Mouse (Mus musculus): ENCODE measurements around the gene Clmn.

Clmn gene

GRCm38 (mm10) chr12:104813762-104814161, 51.1 kb downstream of the Clmn start:
- no peak for DNase-seq (ENCODE audit: low spot score)

DNA sequence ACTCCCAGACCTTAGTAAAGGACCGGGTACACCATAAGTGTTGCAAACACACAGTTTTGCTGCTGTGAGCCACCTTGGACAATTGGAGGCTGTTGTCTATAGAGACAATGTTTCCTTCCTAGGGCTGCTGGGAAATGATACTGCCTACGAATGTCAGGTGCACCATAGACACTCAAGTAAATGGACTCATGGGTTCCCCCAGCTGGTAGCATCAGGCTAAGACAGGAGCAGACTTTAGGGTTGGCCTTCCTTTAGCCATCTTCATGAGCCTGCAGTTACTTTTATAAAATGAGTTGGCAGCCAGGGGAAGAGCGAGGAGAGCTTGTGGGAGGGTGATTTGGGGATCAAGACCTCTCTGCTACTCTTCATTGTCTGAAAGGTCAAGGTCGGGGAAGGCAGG, 52.2 kb downstream of the Clmn start:
- no peak for DNase-seq (ENCODE audit: low spot score)

GRCm38 (mm10) chr12:104810923-104811443, 53.9 kb downstream of the Clmn start:
- DNase-seq (ENCODE audit: low spot score), result no peak

- no peak for DNase-seq (ENCODE audit: low spot score)
Measured at GRCm38 (mm10) chr12:104808421-104809067, 56.3 kb downstream of the Clmn start.

- no peak for DNase-seq (ENCODE audit: low spot score)
Measured at GRCm38 (mm10) chr12:104806680-104807375, 58.0 kb downstream of the Clmn start.

- no peak for DNase-seq (ENCODE audit: low spot score)
Measured at GRCm38 (mm10) chr12:104801494-104802260, 63.2 kb downstream of the Clmn start.

GRCm38 (mm10) chr12:104799365-104799764, 65.5 kb downstream of the Clmn start:
- no peak for DNase-seq (ENCODE audit: low spot score)

GRCm38 (mm10) chr12:104797905-104798304, 67.0 kb downstream of the Clmn start:
- no peak for DNase-seq (ENCODE audit: low spot score)

- no peak for DNase-seq (ENCODE audit: low spot score)
Measured at GRCm38 (mm10) chr12:104796635-104797378, 68.1 kb downstream of the Clmn start.

GRCm38 (mm10) chr12:104794957-104795356, 69.9 kb downstream of the Clmn start:
- DNase-seq (ENCODE audit: low spot score), result no peak

GRCm38 (mm10) chr12:104793486-104793885, 71.4 kb downstream of the Clmn start:
- DNase-seq (ENCODE audit: low spot score), result no peak

DNA sequence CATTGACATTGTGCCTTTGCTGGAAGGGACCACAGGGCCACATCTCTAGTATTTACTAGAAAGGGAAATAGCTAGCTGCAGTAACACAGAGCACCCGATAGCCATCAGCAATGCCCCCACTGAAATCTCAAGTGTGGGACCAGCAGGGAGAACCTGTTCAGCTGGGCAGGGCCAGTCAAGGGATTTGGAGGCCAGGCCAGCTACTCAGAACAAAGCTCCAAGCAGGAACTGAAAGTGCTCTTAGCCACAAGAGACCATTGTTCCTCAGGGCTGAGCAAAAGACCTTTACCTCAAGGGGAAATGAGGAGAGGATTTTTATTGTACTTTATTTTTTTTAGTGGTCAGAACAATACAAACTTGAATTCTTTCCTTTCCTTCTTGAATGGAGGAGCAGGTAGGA, 87.3 kb downstream of the Clmn start:
- DNase-seq (ENCODE audit: low spot score), result peak; percentile 18

- DNase-seq (ENCODE audit: low spot score), result no peak
Measured at GRCm38 (mm10) chr12:104771941-104772340, 92.9 kb downstream of the Clmn start.

GRCm38 (mm10) chr12:104769201-104769785, 95.6 kb downstream of the Clmn start:
- no peak for DNase-seq (ENCODE audit: low spot score)

DNA sequence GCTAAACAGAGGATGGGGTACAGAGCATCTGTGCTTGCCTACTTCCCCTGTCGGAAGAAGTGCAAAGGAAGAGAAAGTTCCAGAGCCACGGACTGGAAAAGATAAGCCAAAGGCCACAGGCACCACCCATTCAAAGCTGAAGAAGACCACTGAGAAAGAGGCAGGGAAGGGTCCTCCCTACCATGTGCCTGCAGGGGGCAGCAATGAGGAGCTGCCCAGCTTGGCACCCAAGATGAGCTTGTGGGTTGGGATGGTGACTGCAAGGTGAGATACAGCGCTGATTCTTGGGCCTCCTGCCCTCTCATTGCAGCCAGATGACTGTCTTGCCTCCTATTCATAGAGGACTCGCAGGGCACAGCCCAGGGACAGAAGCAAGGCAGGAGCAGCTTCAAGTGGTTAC, 97.7 kb downstream of the Clmn start:
- no peak for DNase-seq (ENCODE audit: low spot score)

- DNase-seq (ENCODE audit: low spot score), result no peak
Measured at GRCm38 (mm10) chr12:104765761-104766160, 99.1 kb downstream of the Clmn start.

DNA sequence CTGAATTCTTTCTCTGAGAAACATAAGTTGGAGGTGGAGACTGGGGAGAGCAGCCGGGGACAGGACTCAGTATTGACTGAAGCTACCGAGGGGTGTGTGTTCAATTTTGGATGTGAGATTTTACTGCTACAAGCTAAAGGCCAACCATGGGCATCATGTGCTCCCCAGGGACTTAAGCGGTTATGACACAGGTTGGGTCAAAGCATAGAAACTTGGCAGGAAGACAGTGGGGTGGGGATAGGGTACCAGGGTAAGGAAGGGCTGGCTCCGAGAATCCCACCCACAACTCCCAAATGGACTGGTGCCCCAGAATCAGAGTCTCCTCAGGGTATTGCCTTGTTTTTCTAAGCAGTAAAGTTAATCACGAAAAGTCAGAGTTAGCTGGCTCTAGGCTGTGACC, 99.8 kb downstream of the Clmn start:
- DNase-seq (ENCODE audit: low spot score), result no peak

- no peak for DNase-seq (ENCODE audit: low spot score)
Measured at GRCm38 (mm10) chr12:104763918-104764317, 101.0 kb downstream of the Clmn start.

DNA sequence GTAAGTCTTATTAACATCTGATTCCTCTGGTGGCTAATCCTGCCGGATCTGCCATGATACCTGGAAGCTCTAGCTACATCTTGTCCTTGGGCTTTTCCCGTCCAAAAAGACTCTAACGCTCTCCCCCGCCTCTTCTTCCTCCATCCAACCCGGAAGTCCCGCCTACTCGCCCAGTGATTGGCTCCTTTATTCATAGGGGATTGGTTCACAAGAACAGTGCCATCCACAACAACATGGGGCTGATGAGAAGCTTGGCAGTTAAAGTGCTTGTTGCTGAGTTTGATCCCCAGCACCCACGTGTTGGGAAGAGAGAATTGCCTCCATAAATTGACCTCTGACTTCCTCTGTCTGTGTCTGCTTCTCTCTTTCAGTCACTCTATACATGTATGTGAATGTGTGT, 103.5 kb downstream of the Clmn start:
- no peak for DNase-seq (ENCODE audit: low spot score)

DNA sequence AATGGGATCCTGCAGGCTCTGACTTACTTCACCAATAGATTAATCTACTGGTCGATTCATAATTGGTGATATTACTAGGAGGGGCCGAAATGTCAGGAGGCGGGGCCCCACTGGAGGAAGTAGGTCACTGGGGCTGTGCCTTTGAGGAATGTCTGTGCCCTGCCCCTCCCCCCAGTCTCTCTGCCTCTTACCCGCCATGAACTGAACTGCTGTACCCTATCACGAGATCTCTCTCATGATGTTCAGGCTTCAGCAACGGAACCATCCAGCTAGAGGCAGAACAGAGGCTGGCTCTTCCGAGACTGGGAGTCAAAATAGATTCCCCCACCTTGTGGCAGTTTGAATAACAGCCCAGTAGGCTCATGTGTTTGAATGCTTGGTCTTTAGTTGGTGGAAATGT, 106.8 kb downstream of the Clmn start:
- no peak for DNase-seq (ENCODE audit: low spot score)

DNA sequence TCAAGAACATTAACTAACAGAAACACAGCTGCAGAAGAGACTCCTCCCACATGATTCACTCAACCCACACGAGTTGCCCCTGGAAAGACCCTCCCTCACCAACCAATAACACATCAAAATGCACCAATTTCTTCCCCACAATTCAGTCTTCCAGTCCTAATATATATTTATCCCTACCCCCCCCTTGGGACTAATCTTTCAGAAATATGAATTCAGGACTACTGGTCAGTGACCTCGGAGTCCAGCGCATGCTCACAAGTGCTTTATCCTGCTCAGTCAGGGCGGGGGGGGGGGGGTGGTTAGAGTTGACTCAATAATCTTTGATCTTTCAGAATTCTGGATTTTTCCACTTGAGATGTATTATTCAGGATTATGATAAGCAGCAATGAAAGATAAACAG, 111.2 kb downstream of the Clmn start:
- no peak for DNase-seq (ENCODE audit: low spot score)
